Mouse (Mus musculus) thymus, adult 2 months (tissue): ENCODE data around the gene Kctd3. TPM values are rescaled to one million over a fixed set of nuclear protein-coding genes. Genes with fewer than 3 reads are reported as not detected.
"Not testable (repeated sequence)": the region's sequence is repeated elsewhere in the genome, so short reads cannot be mapped to it uniquely, and the experiment has no call there.

Experiments
- DNase-seq: peaks from one replicate; pipeline ENCODE4 v3.0.0; 2021
- H3K27ac ChIP-seq: fragments of 200-500 bp; 2 replicates; pipeline ENCODE4 v1.5.1; 2012; ENCODE audit warnings: low read length, control low read depth; ENCODE audit not compliant: control insufficient read depth, insufficient read depth
- H3K27me3 ChIP-seq: fragments of 200-500 bp; 2 replicates; pipeline ENCODE4 v1.6.1; 2012; ENCODE audit warnings: mild to moderate bottlenecking, low read length, moderate library complexity, mixed read lengths; ENCODE audit not compliant: control insufficient read depth, insufficient read depth
- H3K36me3 ChIP-seq: fragments of 200-500 bp; 2 replicates; pipeline ENCODE4 v1.6.1; 2012; ENCODE audit warnings: mild to moderate bottlenecking, low read length, moderate library complexity; ENCODE audit not compliant: control insufficient read depth, insufficient read depth
- H3K4me1 ChIP-seq: fragments of 200-500 bp; replicated peaks from 2 replicates; pipeline ENCODE4 v1.6.1; 2012; ENCODE audit warnings: low read length; ENCODE audit not compliant: control insufficient read depth, insufficient read depth
- H3K4me3 ChIP-seq: fragments of 200-500 bp; 2 replicates; pipeline ENCODE4 v1.5.1; 2012; ENCODE audit warnings: mild to moderate bottlenecking, low read length, control low read depth, moderate library complexity; ENCODE audit not compliant: control insufficient read depth, insufficient read depth
- CTCF ChIP-seq: fragments of 200-500 bp; IDR thresholded peaks from 2 replicates; pipeline ENCODE4 v1.5.1; 2012; ENCODE audit warnings: mild to moderate bottlenecking, control low read depth, low read length, moderate library complexity, borderline replicate concordance; ENCODE audit not compliant: control insufficient read depth, poor library complexity, insufficient read depth; ENCODE audit errors: extremely low read depth
- POLR2A ChIP-seq: fragments of 200-500 bp; IDR thresholded peaks from 2 replicates; pipeline ENCODE4 v1.6.1; 2012; ENCODE audit warnings: mild to moderate bottlenecking, low read length, control low read depth, moderate library complexity; ENCODE audit not compliant: control insufficient read depth, poor library complexity, insufficient read depth; ENCODE audit errors: extremely low read depth
- WGBS: fragments of 180-500 bp; shearing (Covaris S2); methylation state at CpG from one replicate; pipeline ENCODE4 v1.1.7; 2018; 5-methylcytosine and 5-hydroxymethylcytosine counted together
- polyA plus RNA-seq: library from polyadenylated mRNA; depleted of rRNA; stranded (reverse); fragments of >200 nt; gene quantifications from 2 replicates; pipeline ENCODE4 v1.2.3, GENCODE M21; 2012

The Kctd3 gene
- polyA plus RNA-seq, 1 experiment, result 46.5 TPM

DNA sequence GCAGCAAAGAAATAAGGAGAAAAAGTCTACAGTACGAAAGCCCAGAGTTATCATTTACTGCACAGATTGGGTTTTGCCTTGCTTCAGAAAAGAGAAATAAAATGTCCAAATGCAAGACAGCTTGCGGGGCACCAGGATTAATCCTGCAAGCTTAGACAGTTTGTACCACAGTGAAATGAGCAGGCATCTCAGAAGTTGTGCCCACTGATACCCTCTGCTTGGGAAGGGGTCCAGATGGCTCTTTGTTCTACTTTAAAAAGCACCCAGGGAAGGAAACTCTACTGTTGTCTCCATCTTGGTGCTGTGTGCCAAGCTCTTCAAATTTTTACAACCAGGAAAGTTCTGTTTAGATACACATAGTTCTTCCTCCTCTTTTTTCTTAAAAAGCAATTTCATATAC is 40.7 kb upstream of the Kctd3 start:
- Histone ChIP-seq H3K36me3 (no peaks in the 10 kb centered on the region), H3K27ac (no peak overlapping the region), H3K4me3 (no peak overlapping the region), H3K4me1 (no peaks in the 10 kb centered on the region), H3K27me3 (no peaks in the 10 kb centered on the region)
- DNase-seq, result no peak
- 99% methylated on average over 2 of the region's 2 CpGs for WGBS
- TF ChIP-seq CTCF, result no peak

- no peak for DNase-seq
- 87% methylated on average over 3 of the region's 3 CpGs for WGBS
- no peak overlapping the region for H3K27ac ChIP-seq
Measured at GRCm38 (mm10) chr1:189047918-189048317, 40.3 kb upstream of the Kctd3 start.

GRCm38 (mm10) chr1:189046831-189047230 is 39.2 kb upstream of the Kctd3 start:
- Histone ChIP-seq H3K4me3 (no peak overlapping the region), H3K4me1 (no peaks in the 10 kb centered on the region), H3K27ac (no peak overlapping the region), H3K36me3 (no peaks in the 10 kb centered on the region), H3K27me3 (no peaks in the 10 kb centered on the region)
- WGBS, result 69% methylated on average over 3 of the region's 3 CpGs
- DNase-seq, result no peak
- no peak for TF ChIP-seq POLR2A
- TF ChIP-seq CTCF, result no peak

More at GRCm38 (mm10) chr1:189047918-189048317, 40.3 kb upstream of the Kctd3 start:
- no peak for TF ChIP-seq CTCF
- no peaks in the 10 kb centered on the region for H3K4me1 ChIP-seq
- no peaks in the 10 kb centered on the region for H3K36me3 ChIP-seq
- no peaks in the 10 kb centered on the region for H3K27me3 ChIP-seq
- no peak overlapping the region for H3K4me3 ChIP-seq

DNA sequence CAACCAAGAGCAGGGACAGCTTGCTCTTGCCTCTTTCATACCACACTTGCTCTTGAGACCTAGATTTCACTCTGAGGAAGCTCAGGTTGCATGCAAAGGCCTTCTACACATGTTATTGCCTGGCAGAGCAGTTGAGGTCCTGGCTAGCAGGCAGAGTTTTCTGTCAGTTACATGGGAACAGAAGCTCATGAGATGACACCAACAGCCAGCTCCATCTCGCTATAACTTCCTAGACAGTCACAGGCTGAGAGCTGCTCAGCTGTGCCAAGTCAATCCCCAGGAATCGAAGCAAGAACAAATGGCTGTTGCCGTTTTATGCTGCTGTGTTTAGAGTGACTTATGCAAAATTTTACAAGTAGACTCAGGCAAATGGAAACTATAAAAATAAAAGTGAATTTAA is 38.7 kb upstream of the Kctd3 start:
- WGBS, result 90% methylated on average over 3 of the region's 3 CpGs
- Histone ChIP-seq H3K36me3 (no peaks in the 10 kb centered on the region), H3K4me3 (no peak overlapping the region), H3K4me1 (no peaks in the 10 kb centered on the region), H3K27me3 (no peaks in the 10 kb centered on the region), H3K27ac (no peak overlapping the region)
- DNase-seq, result no peak
- TF ChIP-seq CTCF (no peak), POLR2A (no peak)

- TF ChIP-seq CTCF, result no peak
- Histone ChIP-seq H3K27ac (no peak overlapping the region), H3K27me3 (no peaks in the 10 kb centered on the region), H3K36me3 (no peaks in the 10 kb centered on the region), H3K4me1 (no peaks in the 10 kb centered on the region), H3K4me3 (no peak overlapping the region)
- DNase-seq, result no peak
- 9% methylated on average over 12 of the region's 12 CpGs for WGBS
Measured at GRCm38 (mm10) chr1:189041261-189041660, 33.6 kb upstream of the Kctd3 start.

DNA sequence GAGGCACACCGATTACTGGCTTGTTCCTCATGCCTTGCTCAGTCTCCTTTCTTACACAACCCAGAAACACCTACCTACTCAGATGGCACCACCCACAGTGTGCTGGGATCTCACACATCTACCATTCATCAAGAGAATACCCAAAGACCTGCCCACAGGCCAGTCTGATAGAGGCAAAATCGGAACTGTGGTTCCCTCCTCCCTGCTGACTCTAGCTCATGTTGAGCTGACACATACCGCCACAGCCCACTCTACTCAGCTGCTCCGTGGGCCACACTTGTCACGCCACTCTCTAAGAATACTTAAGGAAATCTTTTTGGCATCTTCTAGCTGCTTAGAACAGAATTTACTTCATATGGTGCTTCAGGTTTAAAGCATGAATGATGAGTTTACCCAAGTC is 31.7 kb upstream of the Kctd3 start:
- no peaks in the 10 kb centered on the region for H3K27me3 ChIP-seq
- no peak for DNase-seq
- 93% methylated on average over 5 of the region's 5 CpGs for WGBS
- H3K4me3 ChIP-seq, result no peak overlapping the region
- H3K36me3 ChIP-seq, result no peaks in the 10 kb centered on the region
- TF ChIP-seq CTCF (no peak), POLR2A (no peak)
- no peaks in the 10 kb centered on the region for H3K4me1 ChIP-seq
- H3K27ac ChIP-seq, result no peak overlapping the region

DNA sequence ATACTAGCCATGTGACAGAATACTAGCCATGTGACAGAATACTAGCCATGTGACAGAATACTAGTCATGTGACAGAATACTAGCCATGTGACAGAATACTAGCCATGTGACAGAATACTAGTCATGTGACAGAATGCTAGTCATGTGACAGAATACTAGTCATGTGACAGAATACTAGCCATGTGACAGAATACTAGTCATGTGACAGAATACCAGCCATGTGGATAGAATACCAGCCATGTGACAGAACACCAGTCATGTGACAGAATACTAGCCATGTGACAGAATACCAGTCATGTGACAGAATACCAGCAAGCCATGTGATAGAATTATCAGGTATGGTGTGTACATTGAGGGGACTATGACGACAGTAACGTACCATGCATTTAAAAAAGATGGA is 25.2 kb upstream of the Kctd3 start:
- not testable (repeated sequence) for H3K27me3 ChIP-seq, H3K4me3 ChIP-seq, DNase-seq, H3K36me3 ChIP-seq, H3K27ac ChIP-seq, H3K4me1 ChIP-seq
- 93% methylated on average over 2 of the region's 2 CpGs for WGBS

DNA sequence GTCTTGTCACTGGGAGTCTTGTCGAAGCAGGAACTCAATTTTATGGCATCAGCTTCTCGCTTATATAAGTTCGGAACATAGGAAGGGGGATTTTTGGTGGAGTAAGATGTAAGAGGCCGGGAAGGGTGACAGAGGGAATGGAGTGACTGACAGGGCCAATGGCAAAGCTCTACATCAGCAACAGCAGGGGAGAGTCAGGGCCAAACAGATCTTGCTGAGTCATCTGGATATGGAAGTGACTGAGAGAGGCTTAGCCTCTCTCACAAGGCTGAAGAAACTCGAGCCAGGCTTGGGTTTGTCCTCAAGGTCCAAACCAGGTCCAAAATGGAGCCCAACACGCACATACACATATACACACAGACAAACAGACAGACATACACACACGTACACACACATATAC is 23.3 kb upstream of the Kctd3 start:
- no peaks in the 10 kb centered on the region for H3K36me3 ChIP-seq
- H3K27me3 ChIP-seq, result no peaks in the 10 kb centered on the region
- no peaks in the 10 kb centered on the region for H3K4me1 ChIP-seq
- H3K4me3 ChIP-seq, result no peak overlapping the region
- no peak for TF ChIP-seq CTCF
- TF ChIP-seq POLR2A, result no peak
- WGBS, result 72% methylated on average over 7 of the region's 7 CpGs
- no peak overlapping the region for H3K27ac ChIP-seq
- no peak for DNase-seq
